Mouse (Mus musculus) forebrain, postnatal 0 days (tissue): ENCODE measurements around the gene Pdgfc. TPM values are rescaled to one million over a fixed set of nuclear protein-coding genes. Genes with fewer than 3 reads are reported as not detected.

Experiments
- ATAC-seq: fragments of 200-750 bp; cut with Nextera tagmentation; 2 replicates; pipeline ENCODE4 v1.8.0; 2017; ENCODE audit warnings: mild to moderate bottlenecking, moderate library complexity
- DNase-seq: peaks from one replicate; pipeline ENCODE4 v3.0.0-alpha.2; 2015
- H3K27ac ChIP-seq: fragments of 300-500 bp; sonication (generic); 2 replicates; pipeline ENCODE4 v1.5.1; 2014; ENCODE audit warnings: low read depth, mild to moderate bottlenecking, antibody characterized with exemption, low read length, moderate library complexity, mixed read lengths
- H3K27me3 ChIP-seq: fragments of 300-500 bp; sonication (generic); 2 replicates; pipeline ENCODE4 v1.6.1; 2014; ENCODE audit warnings: mild to moderate bottlenecking, low read length, mixed read lengths; ENCODE audit not compliant: insufficient read depth
- H3K36me3 ChIP-seq: fragments of 300-500 bp; sonication (generic); 2 replicates; pipeline ENCODE4 v1.6.1; 2014; ENCODE audit warnings: mild to moderate bottlenecking, moderate library complexity; ENCODE audit not compliant: insufficient read depth
- H3K4me1 ChIP-seq: fragments of 300-500 bp; sonication (generic); 2 replicates; pipeline ENCODE4 v1.6.1; 2014; ENCODE audit warnings: antibody characterized with exemption; ENCODE audit not compliant: insufficient read depth
- H3K4me2 ChIP-seq: fragments of 300-500 bp; sonication (generic); 2 replicates; pipeline ENCODE4 v1.6.1; 2014; ENCODE audit warnings: low read depth, mild to moderate bottlenecking, moderate library complexity
- H3K4me3 ChIP-seq: fragments of 300-500 bp; sonication (generic); 2 replicates; pipeline ENCODE4 v1.5.1; 2014; ENCODE audit warnings: low read depth, low read length, mixed read lengths
- H3K9ac ChIP-seq: fragments of 300-500 bp; sonication (generic); 2 replicates; pipeline ENCODE4 v1.6.1; 2014; ENCODE audit warnings: mild to moderate bottlenecking
- H3K9me3 ChIP-seq: fragments of 300-500 bp; sonication (generic); 2 replicates; pipeline ENCODE4 v1.6.1; 2016; ENCODE audit warnings: low read length
- CTCF ChIP-seq: sonication (generic); IDR thresholded peaks from 2 replicates; pipeline ENCODE4 v1.5.1; 2016; ENCODE audit warnings: antibody characterized with exemption, control low read depth, low read depth
- WGBS: fragments of 180-500 bp; shearing (Covaris S2); extraction: QIAGEN DNeasy Blood & Tissue Kit; methylation state at CpG from one replicate; pipeline ENCODE4 v1.1.7; 2014; 5-methylcytosine and 5-hydroxymethylcytosine counted together
- polyA plus RNA-seq: library from polyadenylated mRNA; unstranded; fragments of >200 nt; fragmentation: Nextera tagmentation; extraction: Ambion mirVana; gene quantifications from 2 replicates; pipeline ENCODE4 v1.2.1, GENCODE M21; 2015
- total RNA-seq: library from RNA; depleted of rRNA; stranded (reverse); fragments of >200 nt; gene quantifications from 2 replicates; pipeline ENCODE4 v1.2.3, GENCODE M21; 2014

The Pdgfc gene
- total and polyA plus RNA-seq, 2 experiments from 2014 or later: 4.8 to 6.3 TPM

DNA sequence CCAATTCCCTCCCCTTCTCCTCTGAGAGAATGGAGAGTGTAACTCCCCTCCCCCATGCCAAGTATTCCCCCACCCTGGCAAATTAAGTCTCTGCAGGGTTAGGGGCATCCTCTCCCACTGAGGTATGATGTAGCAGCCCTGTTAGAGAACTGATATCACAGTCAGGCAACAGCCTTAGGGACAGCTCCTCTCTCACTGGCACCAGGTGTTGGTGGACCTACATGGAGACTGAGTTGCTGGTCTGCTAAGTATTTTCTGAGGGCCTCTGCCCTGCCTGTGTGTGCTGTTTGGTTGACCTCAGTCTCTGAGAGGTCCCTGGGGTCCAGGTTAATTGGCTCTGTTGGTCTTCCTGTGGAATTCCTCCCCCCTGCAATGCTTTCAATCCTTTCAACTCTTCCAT lies 114.0 kb downstream of the Pdgfc start:
- no peak overlapping the region for H3K27ac ChIP-seq
- no peaks in the 10 kb centered on the region for H3K27me3 ChIP-seq
- H3K9ac ChIP-seq: no peak overlapping the region
- ATAC-seq (no peak), DNase-seq (no peak)
- no peaks in the 10 kb centered on the region; the same call in 1 of the 2 replicates for H3K4me1 ChIP-seq
- no peak overlapping the region for H3K4me3 ChIP-seq
- TF ChIP-seq CTCF: no peak
- H3K36me3 ChIP-seq: no peaks in the 10 kb centered on the region
- no peak overlapping the region for H3K4me2 ChIP-seq
- H3K9me3 ChIP-seq: no peaks in the 10 kb centered on the region

DNA sequence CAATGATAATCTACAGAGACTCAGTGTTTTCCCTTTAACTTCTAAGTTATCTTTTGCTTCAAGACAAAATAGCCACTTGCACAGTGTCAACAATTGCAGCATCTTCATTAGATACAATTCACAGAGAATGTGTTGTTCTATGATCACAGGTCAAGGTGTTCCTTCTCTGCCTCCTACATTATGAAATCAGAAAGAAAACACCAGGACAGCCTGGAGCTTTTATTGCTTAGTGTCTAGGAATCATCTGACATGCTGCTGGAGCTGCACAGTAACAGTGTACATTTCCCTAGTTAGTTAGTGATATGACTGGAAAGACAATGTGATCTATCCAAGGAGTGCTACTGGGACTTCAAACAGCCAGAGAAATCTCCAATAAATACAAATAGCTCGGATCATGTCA lies 118.2 kb downstream of the Pdgfc start:
- no peak for DNase-seq
- Histone ChIP-seq H3K9ac (no peak overlapping the region), H3K36me3 (no peaks in the 10 kb centered on the region), H3K27me3 (no peaks in the 10 kb centered on the region), H3K9me3 (no peaks in the 10 kb centered on the region), H3K4me3 (no peak overlapping the region), H3K4me2 (no peak overlapping the region), H3K4me1 (no peaks in the 10 kb centered on the region; the same call in 1 of the 2 replicates), H3K27ac (no peak overlapping the region)
- no peak for TF ChIP-seq CTCF
- WGBS: 74% methylated on average over 1 of the region's 1 CpGs
- ATAC-seq: no peak

DNA sequence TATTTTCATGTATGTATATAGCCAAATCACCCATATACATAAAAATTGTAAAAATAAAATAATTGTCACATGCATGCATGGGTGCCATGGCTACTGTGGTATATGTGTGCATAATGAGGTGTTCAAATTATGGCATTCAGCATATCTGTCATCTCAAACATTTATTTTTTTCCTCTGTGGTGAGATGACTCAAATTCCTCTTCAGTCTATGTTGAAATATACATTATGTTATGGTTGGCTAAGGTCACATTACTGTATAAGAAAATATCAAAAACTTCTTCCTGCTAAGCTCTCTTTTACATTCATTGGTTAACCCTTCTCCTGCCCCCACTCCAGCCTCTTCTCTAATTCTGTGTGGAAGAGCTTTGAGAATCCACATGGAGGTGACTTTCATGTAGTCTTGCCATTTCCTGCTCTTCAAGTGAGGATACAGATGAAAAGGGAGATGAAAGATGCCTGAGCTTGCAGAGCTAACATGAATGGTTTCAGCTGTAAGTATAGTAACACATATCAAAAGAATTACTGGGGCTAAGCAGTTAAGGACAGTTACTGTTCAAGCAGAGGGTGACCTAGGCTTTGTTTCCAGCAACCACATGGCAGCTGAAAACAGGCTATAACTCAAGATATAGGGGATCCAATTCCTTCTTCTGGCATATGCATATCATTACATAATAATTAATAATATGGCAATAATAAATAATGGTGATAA lies 124.4 kb downstream of the Pdgfc start:
- H3K9me3 ChIP-seq: no peaks in the 10 kb centered on the region
- no peak for TF ChIP-seq CTCF
- no peak overlapping the region for H3K9ac ChIP-seq
- DNase-seq: no peak
- no peaks in the 10 kb centered on the region for H3K4me1 ChIP-seq
- ATAC-seq: no peak
- H3K27ac ChIP-seq: no peak overlapping the region
- no peaks in the 10 kb centered on the region for H3K36me3 ChIP-seq
- H3K4me2 ChIP-seq: no peak overlapping the region
- H3K27me3 ChIP-seq: no peaks in the 10 kb centered on the region
- H3K4me3 ChIP-seq: no peak overlapping the region

DNA sequence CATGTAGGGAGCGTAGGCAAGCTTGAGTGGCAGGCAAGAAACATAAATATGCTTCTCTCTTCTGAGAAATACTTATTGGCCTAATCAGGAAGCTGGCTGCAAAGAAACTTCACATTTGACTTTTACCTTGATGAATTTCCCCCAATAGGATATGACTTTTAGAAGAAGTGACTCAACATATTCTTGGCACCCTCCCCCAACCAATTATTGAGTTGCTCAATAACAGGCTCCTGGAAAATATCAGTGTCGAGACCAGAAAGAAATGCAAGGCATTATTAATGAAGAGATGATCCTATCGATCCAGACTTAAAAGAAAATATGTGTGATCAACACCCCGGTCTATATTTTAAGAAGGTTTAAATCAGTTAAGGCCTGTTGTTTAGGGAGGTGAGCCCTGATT lies 125.9 kb downstream of the Pdgfc start:
- H3K4me1 ChIP-seq: no peaks in the 10 kb centered on the region
- no peak overlapping the region for H3K9ac ChIP-seq
- DNase-seq (no peak), ATAC-seq (no peak)
- H3K4me2 ChIP-seq: no peak overlapping the region
- no peak overlapping the region for H3K27ac ChIP-seq
- no peak for TF ChIP-seq CTCF
- no peaks in the 10 kb centered on the region for H3K27me3 ChIP-seq
- 94% methylated on average over 4 of the region's 4 CpGs for WGBS
- H3K9me3 ChIP-seq: no peaks in the 10 kb centered on the region
- H3K4me3 ChIP-seq: no peak overlapping the region
- H3K36me3 ChIP-seq: no peaks in the 10 kb centered on the region

DNA sequence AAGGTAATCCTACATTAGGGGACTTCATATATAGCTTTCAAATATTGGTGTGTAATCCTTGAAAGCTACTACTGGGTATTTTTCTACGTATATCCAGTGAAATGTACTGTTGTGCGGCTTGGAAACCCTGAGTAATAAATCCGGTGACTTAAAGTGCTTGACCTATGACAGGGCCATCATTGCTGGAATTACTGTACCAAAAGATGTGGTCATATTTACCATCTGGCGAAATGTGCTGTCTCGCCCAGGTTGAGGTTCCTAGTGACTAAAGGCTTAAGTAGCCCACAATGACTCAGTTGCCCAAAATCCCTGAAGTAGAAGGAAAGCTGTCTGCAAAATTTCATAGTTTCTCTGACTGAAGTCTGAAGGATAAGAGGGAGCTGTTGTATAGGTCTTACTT lies 127.9 kb downstream of the Pdgfc start:
- DNase-seq: no peak
- WGBS: 96% methylated on average over 5 of the region's 5 CpGs

DNA sequence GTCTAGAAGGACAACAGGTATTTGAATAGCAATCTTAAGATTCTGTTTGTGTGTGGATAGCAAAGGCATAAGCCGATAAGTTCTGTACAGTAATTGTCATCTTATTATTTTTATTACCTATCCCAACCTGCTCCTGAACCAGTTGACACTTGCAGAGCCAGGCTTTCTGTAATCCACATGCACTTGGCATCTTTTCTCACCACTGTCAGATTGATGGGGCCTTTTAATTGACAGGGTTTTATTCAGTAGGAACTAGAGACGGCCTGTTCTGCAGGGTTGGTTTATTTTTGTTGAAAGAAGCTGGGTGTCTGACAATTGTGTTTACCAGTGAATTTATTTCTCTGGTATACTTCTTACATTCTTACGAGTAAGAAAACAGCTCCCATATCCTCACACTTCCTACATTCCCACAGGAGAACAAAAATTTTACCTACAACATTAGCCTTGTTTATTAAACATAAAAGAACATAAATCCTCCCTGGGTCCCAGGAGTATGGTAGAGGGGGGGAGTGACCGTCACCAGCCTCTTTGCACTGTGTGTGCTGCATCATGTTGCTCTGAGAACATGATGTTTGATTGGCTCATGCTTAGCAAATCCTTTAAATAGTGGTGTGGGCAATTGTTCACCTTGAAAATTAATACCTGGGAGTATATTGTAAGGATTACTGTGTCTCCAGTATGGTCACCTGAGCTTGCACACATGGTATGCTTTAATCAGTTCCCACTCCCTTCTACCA lies 134.0 kb downstream of the Pdgfc start:
- no peaks in the 10 kb centered on the region for H3K27me3 ChIP-seq
- no peak overlapping the region for H3K27ac ChIP-seq
- H3K9ac ChIP-seq: no peak overlapping the region
- no peak for TF ChIP-seq CTCF
- WGBS: 57% methylated on average over 4 of the region's 4 CpGs
- no peaks in the 10 kb centered on the region for H3K4me1 ChIP-seq
- H3K4me3 ChIP-seq: no peak overlapping the region
- H3K9me3 ChIP-seq: no peaks in the 10 kb centered on the region
- no peaks in the 10 kb centered on the region for H3K36me3 ChIP-seq
- ATAC-seq: no peak
- H3K4me2 ChIP-seq: no peak overlapping the region
- DNase-seq: no peak

More for the DNA sequence above, 127.9 kb downstream of the Pdgfc start:
- no peak for ATAC-seq
- Histone ChIP-seq H3K4me1 (no peaks in the 10 kb centered on the region), H3K9ac (no peak overlapping the region), H3K9me3 (no peaks in the 10 kb centered on the region), H3K4me2 (no peak overlapping the region), H3K27me3 (no peaks in the 10 kb centered on the region), H3K4me3 (no peak overlapping the region), H3K36me3 (no peaks in the 10 kb centered on the region), H3K27ac (no peak overlapping the region)
- no peak for TF ChIP-seq CTCF

DNA sequence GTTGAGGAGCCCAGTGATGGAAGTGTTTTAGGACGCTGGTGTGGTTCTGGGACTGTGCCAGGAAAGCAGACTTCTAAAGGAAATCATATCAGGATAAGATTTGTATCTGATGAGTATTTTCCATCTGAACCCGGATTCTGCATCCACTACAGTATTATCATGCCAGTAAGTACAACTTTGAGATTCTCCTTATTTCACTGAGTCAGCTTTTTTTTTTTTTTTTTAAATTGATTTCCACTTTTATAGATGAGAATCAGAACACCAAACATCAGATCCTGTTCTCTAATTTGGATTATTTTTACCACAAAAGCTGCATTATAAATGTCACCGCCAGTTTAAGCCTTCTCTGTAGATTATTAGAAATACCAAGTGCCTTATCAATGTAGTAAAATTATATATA lies 138.6 kb downstream of the Pdgfc start:
- DNase-seq (no peak), ATAC-seq (no peak)
- no peak overlapping the region for H3K4me3 ChIP-seq
- WGBS: 95% methylated on average over 3 of the region's 3 CpGs
- H3K9me3 ChIP-seq: no peaks in the 10 kb centered on the region
- no peak for TF ChIP-seq CTCF
- no peaks in the 10 kb centered on the region for H3K4me1 ChIP-seq
- no peaks in the 10 kb centered on the region for H3K36me3 ChIP-seq
- H3K27ac ChIP-seq: no peak overlapping the region
- H3K27me3 ChIP-seq: no peaks in the 10 kb centered on the region
- H3K4me2 ChIP-seq: no peak overlapping the region
- H3K9ac ChIP-seq: no peak overlapping the region
